Mouse (Mus musculus) forebrain, postnatal 0 days (tissue): ENCODE measurements around the gene Gm20498. TPM values are rescaled to one million over a fixed set of nuclear protein-coding genes. Genes with fewer than 3 reads are reported as not detected.
A peak's percentile ranks its signal among the peaks of the same experiment; 100 is the strongest.

Source experiments
- ATAC-seq: fragments of 200-750 bp; cut with Nextera tagmentation; 2 replicates; pipeline ENCODE4 v1.8.0; 2017; ENCODE audit warnings: mild to moderate bottlenecking, moderate library complexity
- DNase-seq: peaks from one replicate; pipeline ENCODE4 v3.0.0-alpha.2; 2015
- H3K27ac ChIP-seq: fragments of 300-500 bp; sonication (generic); 2 replicates; pipeline ENCODE4 v1.5.1; 2014; ENCODE audit warnings: low read depth, mild to moderate bottlenecking, antibody characterized with exemption, low read length, moderate library complexity, mixed read lengths
- H3K27me3 ChIP-seq: fragments of 300-500 bp; sonication (generic); 2 replicates; pipeline ENCODE4 v1.6.1; 2014; ENCODE audit warnings: mild to moderate bottlenecking, low read length, mixed read lengths; ENCODE audit not compliant: insufficient read depth
- H3K36me3 ChIP-seq: fragments of 300-500 bp; sonication (generic); 2 replicates; pipeline ENCODE4 v1.6.1; 2014; ENCODE audit warnings: mild to moderate bottlenecking, moderate library complexity; ENCODE audit not compliant: insufficient read depth
- H3K4me1 ChIP-seq: fragments of 300-500 bp; sonication (generic); 2 replicates; pipeline ENCODE4 v1.6.1; 2014; ENCODE audit warnings: antibody characterized with exemption; ENCODE audit not compliant: insufficient read depth
- H3K4me2 ChIP-seq: fragments of 300-500 bp; sonication (generic); 2 replicates; pipeline ENCODE4 v1.6.1; 2014; ENCODE audit warnings: low read depth, mild to moderate bottlenecking, moderate library complexity
- H3K4me3 ChIP-seq: fragments of 300-500 bp; sonication (generic); 2 replicates; pipeline ENCODE4 v1.5.1; 2014; ENCODE audit warnings: low read depth, low read length, mixed read lengths
- H3K9ac ChIP-seq: fragments of 300-500 bp; sonication (generic); 2 replicates; pipeline ENCODE4 v1.6.1; 2014; ENCODE audit warnings: mild to moderate bottlenecking
- H3K9me3 ChIP-seq: fragments of 300-500 bp; sonication (generic); 2 replicates; pipeline ENCODE4 v1.6.1; 2016; ENCODE audit warnings: low read length
- CTCF ChIP-seq: sonication (generic); IDR thresholded peaks from 2 replicates; pipeline ENCODE4 v1.5.1; 2016; ENCODE audit warnings: antibody characterized with exemption, control low read depth, low read depth
- WGBS: fragments of 180-500 bp; shearing (Covaris S2); extraction: QIAGEN DNeasy Blood & Tissue Kit; methylation state at CpG from one replicate; pipeline ENCODE4 v1.1.7; 2014; 5-methylcytosine and 5-hydroxymethylcytosine counted together
- polyA plus RNA-seq: library from polyadenylated mRNA; unstranded; fragments of >200 nt; fragmentation: Nextera tagmentation; extraction: Ambion mirVana; gene quantifications from 2 replicates; pipeline ENCODE4 v1.2.1, GENCODE M21; 2015
- total RNA-seq: library from RNA; depleted of rRNA; stranded (reverse); fragments of >200 nt; gene quantifications from 2 replicates; pipeline ENCODE4 v1.2.3, GENCODE M21; 2014; rRNA removed

The Gm20498 gene
- total and polyA plus RNA-seq, 2 experiments from 2014 or later = 34.7 to 39.7 TPM

DNA sequence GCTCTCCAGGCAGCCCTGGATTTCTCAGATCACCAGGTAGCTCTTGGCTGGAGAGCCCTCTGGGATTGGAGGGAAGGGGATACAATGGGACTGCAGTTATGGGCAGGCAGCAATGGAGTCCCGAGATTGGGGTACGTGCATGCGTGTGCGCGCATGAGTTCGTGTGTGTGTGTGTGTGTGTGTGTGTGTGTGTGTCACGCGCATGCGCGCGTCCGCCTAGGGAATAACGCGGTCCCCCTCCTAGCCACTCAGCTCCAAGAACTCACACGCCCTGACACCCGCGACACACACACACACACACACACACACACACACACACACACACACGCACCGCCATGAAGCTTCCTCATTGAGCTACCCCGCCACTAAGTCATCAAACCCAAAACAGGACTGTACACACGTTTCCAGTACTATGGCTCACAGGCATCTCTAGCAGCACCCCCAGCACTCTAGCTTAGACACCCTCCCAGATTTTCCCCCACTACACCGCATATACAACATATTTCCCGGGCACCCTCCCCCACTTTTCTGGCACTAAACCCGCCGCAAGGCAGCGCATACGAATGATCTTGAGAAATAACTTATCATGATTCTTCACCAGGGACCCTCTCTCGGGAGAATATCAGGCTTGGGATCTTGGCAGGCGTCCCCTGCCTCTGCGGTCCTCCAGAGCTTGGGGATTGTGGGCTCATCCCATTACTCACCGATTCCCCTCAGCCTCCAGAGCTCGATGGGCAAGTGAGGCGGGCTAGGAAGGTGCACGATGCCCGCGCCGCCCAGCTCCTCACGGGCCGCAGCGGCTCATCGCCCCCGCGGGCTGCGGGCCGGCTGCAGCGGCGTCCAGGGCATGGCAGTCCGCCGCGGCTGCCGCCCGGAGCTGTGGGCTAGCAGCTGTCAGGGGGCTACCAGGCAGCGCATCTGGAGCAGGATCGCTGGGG lies 200.5 kb downstream of the Gm20498 start:
- Histone ChIP-seq H3K4me2 (peak overlapping the region; percentile 90), H3K36me3 (no peaks in the 10 kb centered on the region), H3K9ac (peak overlapping the region; percentile 75), H3K27me3 (0 out of 2 replicates have a peak, but pooled peaks cover 4% of the 10 kb centered on the region), H3K4me3 (peak overlapping the region; percentile 64), H3K9me3 (no peaks in the 10 kb centered on the region), H3K27ac (peak overlapping the region; percentile 82), H3K4me1 (no peaks in the 10 kb centered on the region)
- no peak for TF ChIP-seq CTCF
- DNase-seq = peak; percentile 91
- WGBS = 2% methylated on average over 54 of the region's 54 CpGs
- peak; percentile 78 for ATAC-seq

DNA sequence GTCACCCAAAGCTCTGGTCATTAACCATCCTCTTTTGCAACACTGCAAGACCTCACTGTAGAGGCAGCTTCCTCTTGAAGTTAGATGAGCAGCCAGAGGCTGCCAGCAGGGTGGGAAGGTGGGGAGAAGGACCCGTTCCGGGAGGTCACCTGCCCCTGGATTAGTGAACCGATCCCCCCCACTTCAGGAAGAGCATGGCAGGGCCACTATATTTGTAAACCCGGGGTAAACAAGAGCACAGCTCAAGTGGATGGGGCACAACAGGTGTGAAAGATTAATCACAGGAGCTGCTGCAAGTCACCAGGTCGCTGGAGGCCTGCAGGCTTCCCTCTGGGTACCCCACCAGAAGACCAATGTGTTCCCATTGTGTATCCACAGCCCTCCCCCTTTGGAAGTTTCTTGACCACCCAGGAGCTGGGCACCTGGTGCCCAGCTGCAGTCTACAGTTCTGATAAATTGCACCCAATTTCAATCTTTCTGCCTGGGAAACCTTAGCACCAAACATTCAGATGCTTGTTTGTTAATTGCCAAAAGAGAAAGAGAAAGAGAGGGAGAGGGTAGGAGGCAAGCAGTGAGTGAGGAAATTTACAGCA lies 201.6 kb downstream of the Gm20498 start:
- peak overlapping the region; percentile 90 for H3K4me2 ChIP-seq
- no peaks in the 10 kb centered on the region for H3K4me1 ChIP-seq
- H3K36me3 ChIP-seq = no peaks in the 10 kb centered on the region
- WGBS = 39% methylated on average over 5 of the region's 5 CpGs
- peak overlapping the region; percentile 47 for H3K9ac ChIP-seq
- peak overlapping the region; percentile 15; the same call in 1 of the 2 replicates for H3K27ac ChIP-seq
- H3K9me3 ChIP-seq = no peaks in the 10 kb centered on the region
- DNase-seq (no peak), ATAC-seq (no peak)
- 0 out of 2 replicates have a peak, but pooled peaks cover 4% of the 10 kb centered on the region for H3K27me3 ChIP-seq
- no peak for TF ChIP-seq CTCF
- H3K4me3 ChIP-seq = peak overlapping the region; percentile 64

DNA sequence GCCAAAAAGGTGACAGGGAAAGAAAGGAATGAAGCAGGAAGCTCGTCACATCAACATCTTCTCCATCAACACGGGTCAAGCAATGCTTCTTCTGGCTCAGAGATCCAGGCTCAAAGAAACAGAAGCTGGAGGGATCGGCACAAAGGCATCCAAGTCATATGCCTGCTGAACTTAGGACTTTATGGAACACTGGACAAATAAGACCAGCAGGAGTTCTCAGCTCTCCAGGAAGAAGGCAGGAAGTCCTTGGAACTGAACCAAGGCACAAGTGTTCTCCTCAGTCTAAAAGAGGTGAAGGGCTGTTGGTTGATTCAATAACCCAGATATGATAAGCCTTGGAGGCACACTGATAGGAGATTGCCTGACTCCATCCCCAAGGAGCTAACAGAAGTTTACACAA lies 207.7 kb downstream of the Gm20498 start:
- no peak overlapping the region for H3K4me3 ChIP-seq
- no peaks in the 10 kb centered on the region for H3K27me3 ChIP-seq
- H3K9ac ChIP-seq = no peak overlapping the region
- H3K4me2 ChIP-seq = no peak overlapping the region
- WGBS = 72% methylated on average over 3 of the region's 3 CpGs
- no peak for TF ChIP-seq CTCF
- no peak overlapping the region for H3K27ac ChIP-seq
- no peaks in the 10 kb centered on the region for H3K4me1 ChIP-seq
- H3K36me3 ChIP-seq = no peaks in the 10 kb centered on the region
- DNase-seq = no peak
- ATAC-seq = no peak
- H3K9me3 ChIP-seq = no peaks in the 10 kb centered on the region

DNA sequence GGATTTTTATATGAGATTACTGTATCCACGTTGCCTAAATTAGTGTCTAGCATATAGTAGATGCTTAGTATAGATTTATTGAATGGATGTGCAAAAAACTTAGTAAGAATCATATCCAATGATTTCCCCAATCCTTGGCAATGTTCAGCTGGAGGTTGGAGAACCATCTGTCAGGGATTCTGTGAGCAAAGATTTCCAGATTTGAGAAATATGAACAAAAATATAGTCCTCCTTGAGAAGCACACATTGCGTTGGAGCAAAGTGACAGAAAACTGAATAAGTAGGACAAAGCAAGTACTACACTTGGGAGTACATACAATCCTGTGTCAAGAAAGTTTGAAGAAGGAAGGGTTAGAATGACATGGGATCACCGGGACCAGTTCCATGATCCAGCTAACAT lies 208.6 kb downstream of the Gm20498 start:
- no peak for TF ChIP-seq CTCF
- DNase-seq (peak; percentile 50), ATAC-seq (no peak; the same call in 1 of the 2 replicates)
- H3K4me2 ChIP-seq = no peak overlapping the region
- H3K36me3 ChIP-seq = no peaks in the 10 kb centered on the region
- no peak overlapping the region for H3K9ac ChIP-seq
- 79% methylated on average over 3 of the region's 3 CpGs for WGBS
- H3K4me3 ChIP-seq = no peak overlapping the region
- no peaks in the 10 kb centered on the region for H3K27me3 ChIP-seq
- H3K4me1 ChIP-seq = no peaks in the 10 kb centered on the region
- H3K9me3 ChIP-seq = no peaks in the 10 kb centered on the region
- no peak overlapping the region for H3K27ac ChIP-seq

DNA sequence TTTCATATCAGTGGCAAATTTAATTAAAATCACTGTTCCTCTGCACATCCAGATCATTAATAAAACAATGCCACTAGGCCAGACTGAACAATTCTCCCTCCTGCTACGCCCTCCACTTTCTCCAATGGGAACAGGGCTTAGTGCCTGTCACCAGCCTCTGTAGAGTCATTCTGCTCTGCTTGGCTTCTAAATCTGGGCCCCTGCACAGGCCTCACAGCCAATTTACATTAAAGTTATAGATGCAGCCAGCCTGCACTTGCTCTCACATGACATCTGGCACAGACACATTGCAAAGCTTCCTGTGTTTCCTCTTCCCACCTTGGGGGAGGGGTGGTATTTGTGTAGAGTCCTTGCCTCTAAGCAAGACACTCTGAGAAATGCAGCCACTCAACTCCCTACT lies 211.7 kb downstream of the Gm20498 start:
- Histone ChIP-seq H3K4me3 (no peak overlapping the region), H3K36me3 (no peaks in the 10 kb centered on the region), H3K9me3 (no peaks in the 10 kb centered on the region), H3K9ac (no peak overlapping the region), H3K27ac (no peak overlapping the region), H3K4me1 (no peaks in the 10 kb centered on the region), H3K4me2 (no peak overlapping the region), H3K27me3 (no peaks in the 10 kb centered on the region)
- ATAC-seq (peak; percentile 36; the same call in 1 of the 2 replicates), DNase-seq (peak; percentile 4)
- no peak for TF ChIP-seq CTCF
- WGBS = 59% methylated on average over 1 of the region's 1 CpGs

DNA sequence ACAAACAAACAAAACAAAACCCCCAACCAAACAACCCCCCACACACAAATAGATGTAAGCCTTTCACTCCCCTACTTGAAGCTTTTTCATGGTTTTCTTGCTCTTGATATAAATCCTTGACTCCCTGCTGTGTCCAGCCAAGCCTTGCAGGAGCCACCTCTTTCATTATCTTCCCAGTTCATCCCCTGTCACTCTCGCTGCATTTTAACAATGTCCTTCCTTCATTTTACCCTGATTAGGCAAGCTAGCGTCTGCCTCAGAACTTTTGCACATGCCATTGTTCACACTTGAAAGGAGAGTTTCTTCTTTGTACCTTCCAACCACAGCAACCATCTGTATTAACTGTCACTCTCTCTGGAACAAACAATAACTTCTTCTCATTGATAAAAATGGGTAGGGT lies 214.9 kb downstream of the Gm20498 start:
- H3K9ac ChIP-seq = no peak overlapping the region
- 3% methylated on average over 2 of the region's 2 CpGs for WGBS
- H3K27ac ChIP-seq = no peak overlapping the region
- H3K4me2 ChIP-seq = no peak overlapping the region
- peaks cover 6% of the 10 kb centered on the region; the same call in 1 of the 2 replicates for H3K36me3 ChIP-seq
- no peak overlapping the region for H3K4me3 ChIP-seq
- H3K4me1 ChIP-seq = no peaks in the 10 kb centered on the region
- ATAC-seq (no peak), DNase-seq (no peak)
- no peak for TF ChIP-seq CTCF
- no peaks in the 10 kb centered on the region for H3K27me3 ChIP-seq
- no peaks in the 10 kb centered on the region for H3K9me3 ChIP-seq

DNA sequence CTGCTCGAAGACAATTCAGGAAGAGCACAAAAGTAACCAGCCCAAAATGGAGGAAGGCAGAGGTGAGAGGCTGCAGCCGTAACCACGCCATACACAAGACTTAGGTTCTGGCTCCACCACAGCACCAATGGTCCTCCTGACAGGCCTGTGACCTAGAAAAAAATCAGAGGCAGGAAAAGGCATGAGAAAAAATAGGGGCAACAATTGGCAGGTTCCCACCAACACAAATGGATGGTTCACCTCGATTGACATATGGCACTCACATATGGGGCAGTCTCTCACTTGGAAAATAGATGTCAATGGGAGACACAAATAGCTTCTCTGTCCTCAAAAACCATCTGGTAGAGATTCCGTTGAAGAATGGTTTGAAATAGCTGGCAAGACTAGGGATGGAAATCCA lies 216.8 kb downstream of the Gm20498 start:
- Histone ChIP-seq H3K27me3 (no peaks in the 10 kb centered on the region), H3K4me2 (no peak overlapping the region), H3K27ac (no peak overlapping the region), H3K36me3 (peaks cover 6% of the 10 kb centered on the region; the same call in 1 of the 2 replicates), H3K9me3 (no peaks in the 10 kb centered on the region), H3K4me3 (no peak overlapping the region), H3K9ac (no peak overlapping the region), H3K4me1 (no peaks in the 10 kb centered on the region)
- ATAC-seq (no peak), DNase-seq (peak; percentile 14)
- no peak for TF ChIP-seq CTCF
- 80% methylated on average over 5 of the region's 5 CpGs for WGBS

Other genes starting within 250 kb of the Gm20498 start
- gene Slc8a3, start 199.7 kb downstream of the Gm20498 start, total RNA-seq = 27.9 and 38.7 TPM in 2 replicates
- 5.7 and 10.5 TPM in 2 replicates for gene Slc8a3, start 199.7 kb downstream of the Gm20498 start, polyA plus RNA-seq
- 0.69 and 1.9 TPM in 2 replicates for gene Gm4787, start 153.4 kb downstream of the Gm20498 start, total RNA-seq
- 0.06 TPM in 1 of 2 replicates, not detected in the other for gene Gm4787, start 153.4 kb downstream of the Gm20498 start, polyA plus RNA-seq
- 1.2 and 1.5 TPM in 2 replicates for gene Adam4, start 111.0 kb downstream of the Gm20498 start, total RNA-seq
- 0.10 and 0.13 TPM in 2 replicates for gene Adam4, start 111.0 kb downstream of the Gm20498 start, polyA plus RNA-seq
- gene Cox16, start 47.8 kb downstream of the Gm20498 start, total RNA-seq = 61.3 and 71.2 TPM in 2 replicates
- 126 and 149 TPM in 2 replicates for gene Cox16, start 47.8 kb downstream of the Gm20498 start, polyA plus RNA-seq
- gene Synj2bp, start within 50 bp of the Gm20498 start, total RNA-seq = 20.4 and 22.5 TPM in 2 replicates
- 8.5 and 16.3 TPM in 2 replicates for gene Synj2bp, start within 50 bp of the Gm20498 start, polyA plus RNA-seq
- gene Adam21, start 35.6 kb upstream of the Gm20498 start, total RNA-seq = 1.2 and 1.4 TPM in 2 replicates
- 0.31 and 0.38 TPM in 2 replicates for gene Adam21, start 35.6 kb upstream of the Gm20498 start, polyA plus RNA-seq
- 33.9 and 43.2 TPM in 2 replicates for gene Med6, start 62.1 kb upstream of the Gm20498 start, total RNA-seq
- gene Med6, start 62.1 kb upstream of the Gm20498 start, polyA plus RNA-seq = 34.6 and 39.3 TPM in 2 replicates
- 54.6 and 64.0 TPM in 2 replicates for gene Ttc9, start 98.3 kb upstream of the Gm20498 start, total RNA-seq
- 18.7 and 19.5 TPM in 2 replicates for gene Ttc9, start 98.3 kb upstream of the Gm20498 start, polyA plus RNA-seq
- 41.4 and 49.2 TPM in 2 replicates for gene Map3k9, start 248.3 kb upstream of the Gm20498 start, total RNA-seq
- 4.3 and 6.5 TPM in 2 replicates for gene Map3k9, start 248.3 kb upstream of the Gm20498 start, polyA plus RNA-seq